Mouse (Mus musculus): ENCODE measurements around the gene Cdh1. TPM values are rescaled to one million over a fixed set of nuclear protein-coding genes. Genes with fewer than 3 reads are reported as not detected.
"Not testable (repeated sequence)": the region's sequence is repeated elsewhere in the genome, so short reads cannot be mapped to it uniquely, and the experiment has no call there.

Gene Cdh1
- polyA plus RNA-seq (2016; fragmentation: Nextera tagmentation; extraction: Ambion mirVana), result 8.2 and 8.7 TPM in 2 replicates

GRCm38 (mm10) chr8:106603131-106603819, at the start of gene Cdh1:
Gene Cdh1, plus strand, starts transcription at chr8:106603351.
- WGBS, result under 1% methylated on average over 53 of the region's 53 CpGs
- H3K27me3 ChIP-seq (ENCODE audit: low read depth, poor library complexity, severe bottlenecking), result peaks cover 74% of the 10 kb centered on the region

GRCm38 (mm10) chr8:106554011-106554410, 49.1 kb upstream of the Cdh1 start:
- no peak overlapping the region for H3K27ac ChIP-seq (replicated peaks)
- H3K36me3 ChIP-seq, result no peaks in the 10 kb centered on the region
- H3K9me3 ChIP-seq (replicated peaks), result peaks cover 13% of the 10 kb centered on the region; the same call in 1 of the 2 replicates
- 96% methylated on average over 5 of the region's 5 CpGs for WGBS
- H3K4me1 ChIP-seq, result no peaks in the 10 kb centered on the region
- no peak for DNase-seq (ENCODE audit: low spot score)
- no peaks in the 10 kb centered on the region for H3K27me3 ChIP-seq (ENCODE audit: low read depth, poor library complexity, severe bottlenecking)
- no peak overlapping the region for H3K4me3 ChIP-seq

More at GRCm38 (mm10) chr8:106603131-106603819, at the start of gene Cdh1:
- H3K36me3 ChIP-seq, result no peaks in the 10 kb centered on the region
- peak within 1 kb of the TSS; percentile 71 for H3K27ac ChIP-seq (replicated peaks)
- H3K9me3 ChIP-seq (replicated peaks), result no peaks in the 10 kb centered on the region
- peak; percentile 41 for DNase-seq (ENCODE audit: low spot score)
- peak within 1 kb of the TSS; percentile 68 for H3K4me3 ChIP-seq
- peaks cover 44% of the 10 kb centered on the region for H3K4me1 ChIP-seq

DNA sequence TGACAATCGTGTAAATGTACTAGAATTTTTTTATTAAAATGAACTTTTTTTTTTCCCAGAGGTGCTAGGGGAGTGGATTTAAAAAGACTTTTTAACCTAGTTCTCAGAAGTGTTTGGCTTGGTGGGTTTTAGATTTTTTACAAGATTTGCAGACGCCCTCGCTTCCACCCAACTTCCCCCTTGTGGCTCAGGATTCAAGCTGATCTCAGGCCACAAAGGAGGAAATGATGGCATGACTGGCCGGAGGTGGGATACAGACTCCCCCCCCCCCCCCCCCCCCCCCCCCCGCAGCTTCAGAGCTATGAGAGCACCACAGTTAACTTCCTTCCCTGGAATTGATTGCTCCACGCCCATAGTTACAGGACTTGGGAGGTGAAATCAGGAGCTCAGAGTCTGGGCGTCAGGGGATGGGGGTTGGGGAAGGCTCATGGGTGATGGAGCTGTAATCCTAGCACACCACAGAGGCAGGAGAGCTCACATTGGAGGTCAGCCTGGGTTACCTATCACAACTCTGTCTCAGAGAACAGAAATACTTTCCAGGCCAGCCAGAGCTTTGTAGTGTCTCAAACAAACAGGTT, 47.0 kb upstream of the Cdh1 start:
- Histone ChIP-seq H3K9me3 (replicated peaks) (peaks cover 13% of the 10 kb centered on the region; the same call in 1 of the 2 replicates), H3K27ac (replicated peaks) (no peak overlapping the region), H3K27me3 (ENCODE audit: low read depth, poor library complexity, severe bottlenecking) (peaks cover 10% of the 10 kb centered on the region; the same call in 1 of the 2 replicates), H3K4me3 (no peak overlapping the region), H3K4me1 (peaks cover 4% of the 10 kb centered on the region), H3K36me3 (no peaks in the 10 kb centered on the region)
- 80% methylated on average over 6 of the region's 7 CpGs for WGBS
- no peak for DNase-seq (ENCODE audit: low spot score)

GRCm38 (mm10) chr8:106559844-106560243, 43.3 kb upstream of the Cdh1 start:
- Histone ChIP-seq H3K27me3 (ENCODE audit: low read depth, poor library complexity, severe bottlenecking) (peaks cover 19% of the 10 kb centered on the region), H3K4me1 (peaks cover 6% of the 10 kb centered on the region)
- WGBS, result 74% methylated on average over 9 of the region's 9 CpGs

DNA sequence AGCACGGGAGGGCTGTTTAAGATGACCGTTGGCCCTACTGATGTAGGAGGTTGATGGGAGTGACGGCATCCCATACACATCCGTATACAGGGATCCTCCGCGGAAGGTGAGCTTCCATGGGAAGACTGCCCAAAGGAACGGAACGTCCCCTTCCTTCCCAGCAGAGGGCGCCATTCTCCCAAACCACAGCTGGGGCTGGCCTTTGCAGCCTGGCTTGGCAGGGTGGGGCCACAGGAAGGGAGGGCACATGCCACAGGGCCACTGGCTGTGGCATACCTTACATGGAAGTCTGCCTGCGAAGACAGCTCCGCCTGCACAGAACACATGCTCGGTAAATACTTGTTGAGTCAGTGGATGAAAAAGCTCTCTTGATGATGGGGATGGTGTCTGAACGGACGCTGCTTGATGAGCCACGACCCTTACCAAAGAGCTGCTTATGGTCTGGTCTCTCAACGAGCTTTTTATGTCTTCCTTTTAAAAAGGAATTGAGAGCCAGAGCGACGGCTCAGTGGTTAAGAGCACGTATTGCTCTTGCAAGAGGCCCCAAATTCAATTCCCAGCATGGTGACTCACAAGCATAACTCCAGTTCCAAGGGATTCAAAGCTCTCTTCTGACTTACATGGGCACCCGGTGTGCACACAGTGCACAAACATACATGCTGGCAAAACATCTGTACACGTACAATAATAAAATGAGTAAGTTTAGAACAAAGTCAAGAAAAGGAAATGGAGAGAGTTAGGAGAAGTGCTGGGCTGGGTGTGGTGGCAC, 41.9 kb upstream of the Cdh1 start:
- H3K27me3 ChIP-seq (ENCODE audit: low read depth, poor library complexity, severe bottlenecking), result peaks cover 19% of the 10 kb centered on the region
- H3K27ac ChIP-seq (replicated peaks), result 0 out of 2 replicates have a peak overlapping the region, but pooled peaks have one; percentile 19
- peaks cover 6% of the 10 kb centered on the region for H3K4me1 ChIP-seq
- 37% methylated on average over 21 of the region's 21 CpGs for WGBS
- DNase-seq (ENCODE audit: low spot score), result peak; percentile 63
- no peaks in the 10 kb centered on the region for H3K36me3 ChIP-seq
- peaks cover 9% of the 10 kb centered on the region; the same call in 1 of the 2 replicates for H3K9me3 ChIP-seq (replicated peaks)
- no peak overlapping the region for H3K4me3 ChIP-seq

More at GRCm38 (mm10) chr8:106559844-106560243, 43.3 kb upstream of the Cdh1 start:
- peaks cover 9% of the 10 kb centered on the region; the same call in 1 of the 2 replicates for H3K9me3 ChIP-seq (replicated peaks)
- no peak overlapping the region for H3K4me3 ChIP-seq
- no peaks in the 10 kb centered on the region for H3K36me3 ChIP-seq
- DNase-seq (ENCODE audit: low spot score), result no peak
- H3K27ac ChIP-seq (replicated peaks), result no peak overlapping the region

DNA sequence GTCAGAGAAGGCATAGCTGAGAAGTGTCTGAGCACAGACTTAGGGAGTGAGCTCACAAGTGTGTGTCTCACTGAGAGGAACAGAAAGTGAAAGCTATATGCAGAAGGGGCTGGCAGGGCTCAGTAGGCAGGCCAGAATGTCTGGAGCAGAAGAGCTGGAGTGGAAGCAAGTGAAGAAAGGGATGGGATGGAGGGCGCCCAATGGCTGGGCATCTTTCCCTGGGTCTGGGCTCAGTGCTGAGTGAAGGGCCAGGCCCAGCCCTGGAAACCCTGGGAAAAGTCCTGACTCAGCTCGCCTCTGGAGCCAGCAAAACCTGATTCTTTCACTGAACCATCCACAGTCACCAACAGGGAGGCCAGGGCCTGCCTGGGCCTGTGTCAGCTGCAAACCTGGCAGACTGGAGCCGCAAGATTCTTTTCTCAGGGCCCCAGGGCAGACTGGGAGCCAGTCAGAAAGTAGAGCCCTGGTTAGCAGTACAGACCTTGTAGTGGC, 39.4 kb upstream of the Cdh1 start:
- no peaks in the 10 kb centered on the region for H3K36me3 ChIP-seq
- H3K27ac ChIP-seq (replicated peaks), result 0 out of 2 replicates have a peak overlapping the region, but pooled peaks have one; percentile 24
- H3K4me3 ChIP-seq, result no peak overlapping the region
- H3K4me1 ChIP-seq, result peaks cover 13% of the 10 kb centered on the region
- H3K9me3 ChIP-seq (replicated peaks), result no peaks in the 10 kb centered on the region
- H3K27me3 ChIP-seq (ENCODE audit: low read depth, poor library complexity, severe bottlenecking), result peaks cover 19% of the 10 kb centered on the region
- no peak for DNase-seq (ENCODE audit: low spot score)
- WGBS, result 88% methylated on average over 3 of the region's 3 CpGs

- peaks cover 6% of the 10 kb centered on the region; the same call in 1 of the 2 replicates for H3K27me3 ChIP-seq (ENCODE audit: low read depth, poor library complexity, severe bottlenecking)
- H3K4me3 ChIP-seq, result no peak overlapping the region
- no peaks in the 10 kb centered on the region for H3K9me3 ChIP-seq (replicated peaks)
- DNase-seq (ENCODE audit: low spot score), result peak; percentile 75
- no peaks in the 10 kb centered on the region for H3K36me3 ChIP-seq
- 44% methylated on average over 7 of the region's 7 CpGs for WGBS
- H3K4me1 ChIP-seq, result peaks cover 29% of the 10 kb centered on the region
- H3K27ac ChIP-seq (replicated peaks), result peak overlapping the region; percentile 67
These were observed 34.1 kb upstream of the Cdh1 start for GRCm38 (mm10) chr8:106569006-106569405.

- no peak for DNase-seq (ENCODE audit: low spot score)
- Histone ChIP-seq H3K4me3 (no peak overlapping the region), H3K4me1 (peaks cover 32% of the 10 kb centered on the region), H3K27me3 (ENCODE audit: low read depth, poor library complexity, severe bottlenecking) (peaks cover 6% of the 10 kb centered on the region; the same call in 1 of the 2 replicates), H3K36me3 (no peaks in the 10 kb centered on the region), H3K9me3 (replicated peaks) (no peaks in the 10 kb centered on the region), H3K27ac (replicated peaks) (peak overlapping the region; percentile 4; the same call in 1 of the 2 replicates)
- 93% methylated on average over 4 of the region's 4 CpGs for WGBS
These were observed 32.8 kb upstream of the Cdh1 start for GRCm38 (mm10) chr8:106570386-106570785.

GRCm38 (mm10) chr8:106571551-106572172, 31.5 kb upstream of the Cdh1 start:
- 91% methylated on average over 5 of the region's 5 CpGs for WGBS
- H3K36me3 ChIP-seq, result no peaks in the 10 kb centered on the region
- no peak for DNase-seq (ENCODE audit: low spot score)
- no peak overlapping the region for H3K27ac ChIP-seq (replicated peaks)
- H3K4me1 ChIP-seq, result peaks cover 30% of the 10 kb centered on the region
- no peak overlapping the region for H3K4me3 ChIP-seq
- peaks cover 6% of the 10 kb centered on the region; the same call in 1 of the 2 replicates for H3K27me3 ChIP-seq (ENCODE audit: low read depth, poor library complexity, severe bottlenecking)
- no peaks in the 10 kb centered on the region for H3K9me3 ChIP-seq (replicated peaks)

DNA sequence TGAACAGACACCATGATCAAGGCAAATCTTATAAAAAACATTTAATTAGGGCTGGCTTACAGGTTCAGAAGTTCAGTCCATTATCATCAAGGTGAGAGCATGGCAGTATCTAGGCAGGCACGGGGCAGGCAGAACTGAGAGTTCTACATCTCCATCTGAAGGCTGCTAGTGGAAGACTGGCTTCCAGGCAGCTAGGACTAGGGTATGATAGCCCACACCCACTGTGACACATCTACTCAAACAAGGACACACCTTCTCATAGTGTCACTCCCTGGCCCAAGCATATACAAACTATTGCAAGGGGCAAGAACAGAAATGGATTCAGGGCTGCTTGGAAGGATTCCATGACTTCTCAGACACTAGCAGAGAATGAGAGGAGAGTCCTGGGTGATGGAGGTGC, 31.0 kb upstream of the Cdh1 start:
- H3K4me1 ChIP-seq, result peaks cover 32% of the 10 kb centered on the region
- not testable (repeated sequence) for DNase-seq (ENCODE audit: low spot score)
- WGBS, result 86% methylated on average over 1 of the region's 1 CpGs

DNA sequence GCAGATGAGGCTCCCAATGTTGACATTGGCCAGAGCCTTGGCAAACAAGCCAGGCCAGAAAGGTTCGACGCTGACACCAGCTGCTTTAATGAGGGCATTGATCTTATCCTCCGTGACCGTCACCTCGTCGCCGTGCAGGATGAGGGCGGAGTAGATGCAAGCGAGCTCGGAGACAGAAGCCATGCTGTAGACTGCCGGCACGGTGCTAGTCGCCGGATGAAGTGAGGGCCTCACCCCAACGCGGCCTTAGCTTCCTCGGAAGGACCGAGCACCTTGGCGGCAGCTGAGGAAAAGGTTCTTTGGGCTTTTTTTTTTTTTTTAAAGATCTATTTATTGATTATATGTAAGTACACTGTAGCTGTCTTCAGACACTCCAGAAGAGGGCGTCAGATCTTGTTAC, 30.0 kb upstream of the Cdh1 start, which contains the start of gene Gm10073:
Gene Gm10073 (minus strand): TSS at position 294 of the 400 bp plus-strand sequence.
- H3K9me3 ChIP-seq (replicated peaks); DNase-seq (ENCODE audit: low spot score); H3K36me3 ChIP-seq; H3K27me3 ChIP-seq (ENCODE audit: low read depth, poor library complexity, severe bottlenecking); H3K4me3 ChIP-seq: not testable (repeated sequence)
- peaks cover 33% of the 10 kb centered on the region for H3K4me1 ChIP-seq
- peak within 1 kb of the TSS; percentile 49 for H3K27ac ChIP-seq (replicated peaks)
- WGBS, result 52% methylated on average over 20 of the region's 20 CpGs

More for the DNA sequence above, 31.0 kb upstream of the Cdh1 start:
- H3K4me3 ChIP-seq; H3K27me3 ChIP-seq (ENCODE audit: low read depth, poor library complexity, severe bottlenecking); H3K36me3 ChIP-seq; H3K9me3 ChIP-seq (replicated peaks); H3K27ac ChIP-seq (replicated peaks): not testable (repeated sequence)

- no peak for DNase-seq (ENCODE audit: low spot score)
- WGBS, result 88% methylated on average over 4 of the region's 4 CpGs
These were observed 28.9 kb upstream of the Cdh1 start for GRCm38 (mm10) chr8:106574283-106574682.

More at GRCm38 (mm10) chr8:106574283-106574682, 28.9 kb upstream of the Cdh1 start:
- Histone ChIP-seq H3K27me3 (ENCODE audit: low read depth, poor library complexity, severe bottlenecking) (peaks cover 6% of the 10 kb centered on the region; the same call in 1 of the 2 replicates), H3K36me3 (no peaks in the 10 kb centered on the region), H3K9me3 (replicated peaks) (no peaks in the 10 kb centered on the region), H3K4me1 (peaks cover 26% of the 10 kb centered on the region), H3K27ac (replicated peaks) (peak overlapping the region; percentile 49), H3K4me3 (no peak overlapping the region)
